Mouse (Mus musculus) gastrocnemius, adult 18-20 months (tissue): ENCODE data around the gene Ctc1. TPM values are rescaled to one million over a fixed set of nuclear protein-coding genes. Genes with fewer than 3 reads are reported as not detected.
A peak's percentile ranks its signal among the peaks of the same experiment; 100 is the strongest.
"Not testable (repeated sequence)": the region's sequence is repeated elsewhere in the genome, so short reads cannot be mapped to it uniquely, and the experiment has no call there.

Source experiments
- DNase-seq: peaks from one replicate; pipeline ENCODE4 v3.0.0; 2021; ENCODE audit warnings: low spot score
- total RNA-seq, 2 experiments: library from RNA; stranded (reverse); gene quantifications; 2 replicates each; pipeline ENCODE4 v1.2.3; 2021

The Ctc1 gene
- total RNA-seq, 2 experiments from 2014 or later: 9.4 to 9.5 TPM

DNA sequence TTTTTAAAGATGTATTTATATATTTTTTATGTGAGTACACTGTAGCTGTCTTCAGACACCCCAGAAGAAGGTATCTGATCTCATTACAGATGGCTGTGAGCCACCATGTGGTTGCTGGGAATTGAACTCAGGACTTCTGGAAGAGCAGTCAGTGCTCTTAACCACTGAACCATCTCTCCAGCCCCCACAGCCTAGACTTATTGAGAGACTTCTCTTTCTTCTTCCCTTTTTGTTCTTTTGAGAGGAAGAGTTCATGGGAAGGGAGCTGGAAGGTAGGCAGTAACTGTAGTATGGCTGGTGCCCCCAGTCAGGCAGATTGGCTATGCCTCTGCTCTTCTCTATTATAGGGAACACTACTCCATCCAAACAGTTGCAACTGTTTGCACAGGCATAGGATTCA, 9.1 kb upstream of the Ctc1 start:
- not testable (repeated sequence) for DNase-seq

DNA sequence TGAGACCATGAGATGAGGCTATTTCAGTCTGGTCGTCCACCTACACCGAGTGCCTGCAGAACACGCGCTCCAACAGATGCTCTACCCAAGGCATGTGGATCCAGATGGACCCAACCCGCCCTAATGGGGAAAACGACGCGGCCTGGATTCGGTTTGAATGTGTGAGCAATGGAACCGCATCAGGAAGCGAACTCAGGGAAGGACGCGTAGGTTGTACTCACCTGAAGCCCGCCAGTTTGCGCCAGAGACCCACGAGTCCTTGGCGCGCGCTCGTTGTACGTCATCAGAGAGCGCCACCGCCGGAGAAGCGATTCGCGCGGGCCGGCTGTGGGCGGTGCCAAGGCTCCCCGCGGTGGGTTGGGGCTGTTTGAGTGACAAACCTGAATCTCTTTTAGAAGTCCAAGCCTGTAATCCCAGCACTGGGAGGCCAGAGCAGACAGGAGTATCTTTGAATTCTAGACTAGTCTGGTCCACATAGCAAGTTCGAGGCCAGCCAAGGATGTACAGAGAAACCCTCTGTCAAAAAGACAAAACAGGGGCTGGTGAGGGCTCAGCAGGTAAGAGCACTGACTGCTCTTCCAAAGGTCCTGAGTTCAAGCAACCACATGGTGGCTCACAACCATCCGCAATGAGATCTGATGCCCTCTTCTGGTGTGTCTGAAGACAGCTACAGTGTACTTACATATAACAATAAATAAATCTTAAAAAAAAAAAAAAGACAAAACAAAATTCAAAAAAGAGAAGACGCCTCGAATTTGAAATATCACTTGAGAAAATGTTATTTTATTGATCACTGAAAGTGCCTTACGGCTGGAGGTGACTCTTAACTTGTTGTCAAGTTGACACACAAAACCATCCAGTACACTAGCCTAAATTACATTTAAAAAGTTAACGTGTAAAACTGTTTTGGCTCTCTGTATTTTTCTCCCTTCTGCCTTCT, 7.3 kb upstream of the Ctc1 start, which contains the start of gene Pfas:
Gene Pfas, minus strand, starts transcription at position 279 of the 940 bp plus-strand sequence.
- DNase-seq: peak; percentile 71

DNA sequence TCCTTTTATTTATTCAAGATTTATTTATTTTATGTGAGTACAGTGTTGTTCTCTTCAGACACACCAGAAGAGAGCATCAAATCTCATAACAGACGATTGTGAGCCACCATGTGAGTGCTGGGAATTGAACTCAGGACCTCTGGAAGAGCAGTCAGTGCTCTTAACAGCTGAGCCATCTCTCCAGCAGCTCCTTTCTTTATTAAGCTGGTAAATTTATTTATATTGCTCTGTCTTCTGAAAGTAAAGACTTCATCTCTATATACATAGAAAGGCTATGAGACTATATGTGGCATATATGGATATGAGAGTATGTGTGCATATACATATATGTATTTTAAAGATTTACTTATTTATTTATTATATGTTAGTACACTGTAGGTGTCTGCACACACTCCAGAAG, 6.2 kb upstream of the Ctc1 start:
- no peak for DNase-seq

DNA sequence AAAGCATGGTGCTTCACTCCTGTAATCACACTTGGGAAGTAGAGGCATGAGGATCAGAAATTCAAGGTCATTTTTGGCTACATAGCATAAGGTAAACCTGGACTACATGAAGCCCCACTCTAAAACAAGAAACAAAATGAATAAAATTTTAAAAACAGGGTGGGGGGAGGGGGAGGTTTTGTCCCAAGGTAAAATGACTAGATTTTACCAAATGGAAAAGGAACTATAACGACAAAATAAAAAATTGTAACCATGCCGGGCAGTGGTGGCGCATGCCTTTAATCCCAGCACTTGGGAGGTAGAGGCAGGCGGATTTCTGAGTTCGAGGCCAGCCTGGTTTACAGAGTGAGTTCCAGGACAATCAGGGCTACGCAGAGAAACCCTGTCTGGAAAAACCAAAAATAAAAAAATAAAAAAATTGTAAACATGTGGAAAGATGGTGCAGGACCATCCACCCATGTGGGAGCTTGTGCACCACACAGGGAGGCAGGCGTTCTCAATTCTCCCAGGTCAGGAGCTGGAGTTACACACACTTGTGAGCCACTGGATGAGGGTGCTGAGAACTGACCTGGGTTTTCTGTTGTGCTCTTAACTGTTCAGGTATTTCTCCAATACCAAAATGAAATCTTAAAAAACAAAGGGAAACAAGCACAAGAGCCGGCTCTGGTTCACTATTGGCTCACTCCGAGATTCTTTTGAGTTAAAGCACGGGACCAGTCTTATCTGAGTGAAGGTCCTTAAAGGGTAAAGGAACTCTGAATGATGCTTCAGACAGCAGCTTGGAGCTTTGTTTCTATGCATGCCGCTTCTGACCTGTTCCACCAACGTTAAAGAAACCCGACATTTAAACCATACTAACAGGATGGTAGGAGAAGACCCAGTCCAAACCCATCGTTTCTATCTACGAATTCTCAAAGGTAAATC, 5.0 kb upstream of the Ctc1 start:
- DNase-seq: no peak

DNA sequence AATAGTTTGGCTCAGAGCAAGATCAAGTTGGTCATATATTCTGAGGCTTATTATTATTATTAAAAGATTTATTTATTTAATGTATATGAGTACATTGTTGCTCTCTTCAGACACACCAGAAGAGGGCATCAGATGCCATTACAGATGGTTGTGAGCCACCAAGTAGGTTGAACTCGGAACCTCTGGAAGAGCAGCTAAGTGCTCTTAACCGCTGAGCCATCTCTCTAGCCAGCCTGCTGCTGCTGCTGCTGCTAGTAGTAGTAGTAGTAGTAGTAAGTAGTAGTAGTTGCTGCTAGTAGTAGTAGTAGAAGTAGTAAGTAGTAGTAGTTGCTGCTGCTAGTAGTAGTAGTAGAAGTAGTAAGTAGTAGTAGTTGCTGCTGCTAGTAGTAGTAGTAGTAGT, 4.3 kb upstream of the Ctc1 start:
- DNase-seq: not testable (repeated sequence)

DNA sequence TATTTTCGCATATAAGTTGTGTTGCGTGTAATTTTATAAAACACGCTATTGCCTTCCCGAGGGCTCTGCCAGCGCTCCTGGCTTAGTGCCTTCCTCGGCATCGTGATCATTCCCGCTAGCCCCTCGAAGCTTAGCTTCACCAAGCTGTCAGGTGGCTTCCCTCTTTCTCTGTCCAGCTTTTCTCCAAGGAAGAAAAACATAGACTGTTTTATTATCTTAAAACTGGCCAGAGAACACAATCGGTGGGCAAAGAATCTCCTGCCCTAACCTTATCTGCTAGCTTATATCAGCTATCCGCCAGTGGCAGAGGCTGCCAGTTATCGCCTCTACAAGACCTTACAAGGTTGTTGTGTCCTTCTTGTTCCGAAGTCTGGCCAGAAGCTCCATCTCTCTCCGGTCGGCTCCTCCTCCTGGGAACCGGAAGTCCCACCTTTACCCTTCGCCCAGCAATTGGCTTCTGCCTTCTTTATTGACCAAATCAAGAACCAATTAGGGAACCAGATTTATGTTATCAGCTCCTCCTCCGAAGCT, 3.6 kb upstream of the Ctc1 start:
- peak; percentile 93 for DNase-seq

DNA sequence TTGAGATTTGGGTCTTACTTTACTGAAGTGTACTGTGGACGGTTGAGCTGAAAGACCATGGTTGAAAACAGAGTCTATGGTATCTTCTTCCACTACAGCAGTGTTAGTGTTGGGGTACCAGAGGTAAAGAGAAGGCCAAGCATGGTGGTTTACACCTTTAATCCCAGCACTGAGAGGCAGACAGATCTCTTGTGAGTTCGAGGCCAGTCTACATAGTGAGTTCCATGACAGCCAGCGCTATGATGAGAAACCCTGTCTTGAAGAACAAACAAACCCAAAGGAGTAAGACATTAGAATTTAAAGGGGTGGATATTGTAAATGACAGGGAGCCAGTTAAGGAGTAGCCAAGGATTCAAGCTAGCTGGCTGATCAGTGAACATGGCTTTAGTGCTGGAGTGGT, 1.0 kb downstream of the Ctc1 start:
- no peak for DNase-seq

DNA sequence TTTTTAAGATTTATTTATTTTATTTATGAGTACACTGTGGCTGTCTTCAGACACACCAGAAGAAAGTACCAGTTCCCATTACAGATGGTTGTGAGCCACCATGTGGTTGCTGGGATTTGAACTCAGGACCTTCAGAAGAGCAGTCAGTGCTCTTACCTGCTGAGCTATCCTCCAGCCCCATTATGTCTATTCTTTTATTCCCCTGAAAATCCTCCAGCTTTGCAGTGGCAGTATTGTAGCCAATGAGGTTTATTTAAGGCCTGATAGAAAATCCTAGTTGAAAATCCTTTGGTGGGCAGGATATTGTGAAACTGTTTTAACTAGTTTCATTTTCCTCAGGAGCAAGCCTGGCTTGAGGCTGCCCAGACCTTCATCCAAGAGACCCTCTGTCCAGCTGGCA, 5.0 kb downstream of the Ctc1 start:
- no peak for DNase-seq

DNA sequence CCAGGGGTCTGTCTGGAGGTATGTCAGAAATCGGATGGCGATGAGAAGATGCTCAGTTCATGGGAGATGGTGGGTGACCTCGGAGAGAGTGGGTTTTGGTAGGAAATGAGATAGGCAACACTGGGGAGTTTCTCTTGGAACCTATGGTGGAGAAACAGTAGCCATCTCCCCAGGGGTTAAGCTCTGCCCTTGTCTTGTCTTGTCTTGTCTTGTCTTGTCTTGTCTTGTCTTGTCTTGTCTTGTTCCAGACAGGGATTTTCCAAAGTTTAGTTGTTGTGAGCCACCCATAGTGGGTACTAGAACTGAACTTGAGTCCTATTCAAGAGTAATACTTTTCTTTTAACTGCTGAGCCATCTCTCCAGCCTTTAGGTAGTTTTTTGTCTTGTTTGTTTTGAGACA, 10.9 kb downstream of the Ctc1 start:
- no peak for DNase-seq

DNA sequence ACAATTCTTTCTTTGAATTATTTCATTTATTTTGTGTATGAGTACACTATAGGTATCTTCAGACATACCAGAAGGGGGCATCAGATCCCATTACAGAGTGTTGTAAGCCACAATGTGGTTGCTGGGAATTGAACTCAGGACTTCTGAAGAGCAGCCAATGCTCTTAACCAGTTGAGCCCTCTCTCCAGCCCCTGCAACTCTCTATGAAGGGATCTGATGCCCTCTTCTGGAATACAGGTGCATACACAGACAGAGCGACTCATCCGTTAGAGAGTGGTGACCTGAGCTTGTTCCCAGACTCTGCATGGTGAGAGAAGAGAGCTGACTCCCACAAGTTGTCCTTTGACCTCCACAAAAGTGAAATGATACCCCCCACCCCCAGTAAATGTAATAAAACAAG, 13.1 kb downstream of the Ctc1 start:
- DNase-seq: no peak

DNA sequence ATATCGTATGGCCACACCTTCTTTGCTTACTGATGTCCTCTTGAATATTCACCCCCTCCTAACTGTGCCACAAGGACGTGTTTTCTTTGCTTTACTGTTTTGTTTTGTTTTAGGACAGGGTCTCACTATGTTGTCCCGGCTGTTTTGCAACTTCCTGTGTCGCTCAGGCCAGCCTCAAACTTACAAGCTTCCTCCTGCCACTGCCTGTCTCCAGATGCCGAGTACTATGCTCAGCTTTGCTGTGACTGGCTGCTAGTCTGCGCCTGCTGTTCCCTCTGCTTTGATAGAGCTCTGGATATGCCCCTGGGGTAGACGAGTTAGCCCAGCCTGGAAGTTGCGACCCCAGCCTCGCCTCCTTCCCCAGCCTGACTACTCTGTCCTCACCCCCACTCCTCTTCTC, 17.8 kb downstream of the Ctc1 start:
- no peak for DNase-seq

DNA sequence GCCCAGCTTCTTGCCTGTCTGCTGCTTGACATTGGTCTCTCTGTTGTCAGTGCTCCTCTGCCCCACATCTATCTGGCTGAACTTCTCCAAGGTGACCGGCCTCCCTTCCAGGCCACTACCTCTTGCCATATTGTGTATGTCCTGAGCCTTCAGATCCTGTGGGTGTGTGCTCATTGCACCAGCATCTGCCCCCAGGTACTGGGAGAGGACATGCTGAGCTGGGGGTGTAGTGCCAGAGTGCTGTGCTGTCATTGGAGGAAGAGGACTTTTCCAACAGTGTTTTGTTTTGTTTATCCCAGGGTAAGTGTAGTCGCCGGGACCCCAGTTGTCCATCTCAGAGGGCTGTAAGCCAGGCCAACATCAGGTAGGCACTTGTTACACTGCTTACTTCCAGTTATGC, 18.9 kb downstream of the Ctc1 start:
- no peak for DNase-seq

DNA sequence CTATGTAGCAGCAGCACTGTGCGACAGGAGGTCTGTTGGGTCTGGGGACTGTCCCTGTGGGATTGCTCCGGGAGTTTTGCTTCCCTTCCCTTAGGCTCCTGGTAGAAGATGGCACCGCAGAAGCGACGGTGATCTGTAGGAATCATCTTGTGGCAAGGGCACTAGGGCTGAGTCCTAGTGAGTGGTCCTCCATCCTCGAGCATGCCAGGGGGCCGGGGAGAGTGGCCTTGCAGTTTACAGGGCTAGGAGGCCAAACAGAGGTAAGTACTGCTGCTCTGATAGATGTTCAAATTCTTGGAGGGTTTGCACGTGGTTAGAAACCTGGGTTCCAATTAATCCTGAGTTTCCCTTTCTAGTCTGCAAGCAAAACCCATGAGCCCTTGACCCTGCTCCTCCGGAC, 19.7 kb downstream of the Ctc1 start:
- no peak for DNase-seq

DNA sequence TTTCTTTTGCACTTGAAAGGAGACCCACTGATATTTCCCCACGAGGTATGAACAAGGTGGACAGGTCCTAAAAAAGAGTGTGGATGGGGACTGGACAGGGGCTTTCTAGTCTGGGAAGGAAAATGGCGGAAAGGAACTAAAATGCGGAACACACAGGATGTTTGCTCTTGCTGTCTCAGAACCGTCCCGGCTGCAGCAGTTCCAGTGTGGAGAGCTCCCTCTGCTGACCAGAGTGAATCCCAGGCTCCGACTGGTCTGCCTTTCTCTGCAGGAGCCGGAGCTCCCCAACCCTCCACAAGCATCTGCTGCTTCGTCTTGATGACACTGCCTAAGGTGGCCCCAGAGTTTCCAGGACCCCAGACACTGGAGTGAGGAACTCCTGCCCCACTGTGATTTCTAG, 20.1 kb downstream of the Ctc1 start:
- DNase-seq: peak; percentile 91

DNA sequence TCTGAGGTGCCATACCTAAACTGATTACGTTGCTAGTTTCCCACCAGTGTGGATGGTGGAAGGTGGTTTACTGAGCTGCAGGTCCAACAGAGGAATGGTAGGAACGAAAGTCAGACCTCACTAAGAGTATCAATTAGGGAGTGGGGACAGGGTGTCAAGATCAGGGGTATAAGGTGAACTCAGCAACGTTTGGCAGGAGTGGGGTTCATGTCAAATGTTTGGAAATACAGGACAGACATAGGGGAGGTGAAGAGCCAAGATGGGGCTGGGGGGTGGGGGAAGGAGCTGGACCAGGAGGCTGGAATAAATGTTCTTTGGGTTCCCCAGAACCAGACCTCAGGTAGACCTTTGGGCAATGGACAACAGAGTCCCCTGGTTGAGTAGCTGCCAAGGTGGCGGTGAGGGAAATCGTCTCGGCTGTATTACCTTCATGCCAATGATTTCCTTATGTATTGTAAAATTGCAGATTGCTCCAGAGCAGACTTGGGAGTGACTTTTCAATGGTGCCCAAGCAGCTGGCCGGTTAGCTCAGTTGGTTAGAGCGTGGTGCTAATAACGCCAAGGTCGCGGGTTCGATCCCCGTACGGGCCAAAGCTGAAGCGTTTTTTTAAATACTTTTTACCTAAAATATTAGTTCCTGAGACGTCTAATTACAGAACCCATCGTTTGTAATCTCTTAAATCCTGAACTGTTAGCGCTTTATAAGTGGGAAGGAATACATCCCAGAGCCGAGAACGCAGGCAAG, 20.9 kb downstream of the Ctc1 start:
- peak; percentile 90 for DNase-seq

DNA sequence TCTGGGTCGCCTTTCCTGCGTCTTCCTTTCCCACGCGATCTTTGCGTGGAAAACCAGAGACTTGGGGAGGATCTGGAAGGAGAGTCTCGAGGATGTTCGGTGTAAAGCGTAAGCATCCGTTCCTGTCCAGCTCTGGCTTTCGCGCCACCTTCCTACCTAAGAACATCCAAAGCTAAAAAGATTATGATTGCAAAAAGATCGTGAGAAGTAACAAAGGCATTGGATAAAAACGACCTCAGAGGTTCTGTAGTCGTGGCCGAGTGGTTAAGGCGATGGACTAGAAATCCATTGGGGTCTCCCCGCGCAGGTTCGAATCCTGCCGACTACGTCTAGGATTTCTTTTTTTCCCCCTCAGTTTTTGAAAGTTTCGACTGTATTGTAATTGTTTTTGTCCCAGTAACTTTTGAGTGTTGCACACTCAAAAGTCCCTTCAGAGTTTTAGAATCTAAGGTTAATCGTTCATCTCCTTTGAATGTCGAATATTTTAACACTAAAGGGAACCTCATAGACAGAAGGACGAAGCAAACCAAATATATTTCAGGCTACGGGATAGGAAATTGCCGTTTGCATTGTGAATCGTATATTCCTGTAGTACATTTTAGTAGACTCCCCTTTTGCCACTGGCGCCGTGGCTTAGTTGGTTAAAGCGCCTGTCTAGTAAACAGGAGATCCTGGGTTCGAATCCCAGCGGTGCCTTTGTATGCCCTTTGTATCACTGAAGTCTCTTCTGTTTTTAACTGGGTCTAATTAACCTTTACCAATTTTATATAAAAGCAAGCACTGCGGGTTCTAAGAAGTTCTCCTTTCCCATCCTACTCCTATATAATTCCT, 21.7 kb downstream of the Ctc1 start:
- DNase-seq: peak; percentile 83

DNA sequence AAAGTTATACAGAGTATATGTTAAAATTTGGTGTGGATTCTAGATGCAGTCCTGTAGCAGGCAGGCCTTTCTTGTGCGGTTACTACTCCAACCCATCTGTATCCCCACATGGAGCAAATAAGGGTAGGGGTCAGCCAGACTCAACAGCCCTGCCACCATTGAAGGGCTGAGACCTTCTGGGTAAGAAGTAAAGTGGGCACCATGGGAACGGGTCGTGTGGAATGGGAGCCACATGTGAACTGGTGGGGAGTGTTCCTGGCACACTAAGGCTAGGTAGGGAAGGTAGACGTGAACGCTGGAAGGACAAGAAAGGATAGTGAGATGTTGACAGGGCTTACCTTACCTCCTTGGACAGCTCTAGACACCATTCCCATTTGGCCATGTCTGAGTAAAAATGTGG, 22.5 kb downstream of the Ctc1 start:
- no peak for DNase-seq

DNA sequence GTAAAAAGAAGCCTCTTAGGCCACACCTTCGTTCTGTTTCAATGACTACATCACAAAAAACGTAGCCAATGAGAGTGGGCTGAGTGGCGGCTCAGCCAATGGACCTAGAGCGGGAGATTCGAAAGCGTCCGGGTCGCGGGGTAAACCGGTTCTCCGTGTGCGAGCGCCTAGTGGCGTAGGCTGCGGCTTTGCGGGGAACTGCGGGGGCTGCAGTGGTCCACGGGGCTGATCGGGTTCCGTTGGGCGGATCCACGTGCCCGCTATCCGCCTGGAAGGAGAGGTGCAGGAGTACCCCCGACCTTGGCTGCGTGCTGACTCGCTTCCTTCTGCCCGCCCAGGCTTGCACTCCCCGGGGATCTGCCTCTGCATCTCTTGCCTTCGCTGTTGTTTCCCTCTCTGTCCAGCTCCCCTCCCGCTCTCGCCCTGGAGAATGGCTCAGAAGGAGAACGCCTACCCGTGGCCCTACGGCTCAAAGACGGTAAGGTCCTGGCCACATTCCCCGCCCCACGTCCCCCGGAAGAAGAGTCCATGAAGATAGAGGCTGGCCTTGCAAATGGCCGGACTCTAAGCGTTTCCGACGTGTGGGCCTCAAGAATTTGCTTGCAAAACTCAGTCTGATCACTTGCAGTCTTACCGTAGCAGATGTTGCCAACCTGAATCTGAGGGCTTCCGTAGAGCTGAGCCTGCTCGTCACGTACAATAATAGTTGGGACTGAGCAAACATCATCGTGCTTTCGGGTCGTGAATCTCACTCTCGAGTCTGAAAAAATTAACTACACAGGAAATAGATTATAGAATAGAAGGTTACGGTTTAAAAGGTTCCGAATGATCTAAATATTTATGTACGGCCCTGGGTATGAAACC, 30.1 kb downstream of the Ctc1 start, which contains the start of gene Aurkb:
Gene Aurkb, plus strand, starts transcription at position 117 of the 864 bp plus-strand sequence.
- peak; percentile 79 for DNase-seq

DNA sequence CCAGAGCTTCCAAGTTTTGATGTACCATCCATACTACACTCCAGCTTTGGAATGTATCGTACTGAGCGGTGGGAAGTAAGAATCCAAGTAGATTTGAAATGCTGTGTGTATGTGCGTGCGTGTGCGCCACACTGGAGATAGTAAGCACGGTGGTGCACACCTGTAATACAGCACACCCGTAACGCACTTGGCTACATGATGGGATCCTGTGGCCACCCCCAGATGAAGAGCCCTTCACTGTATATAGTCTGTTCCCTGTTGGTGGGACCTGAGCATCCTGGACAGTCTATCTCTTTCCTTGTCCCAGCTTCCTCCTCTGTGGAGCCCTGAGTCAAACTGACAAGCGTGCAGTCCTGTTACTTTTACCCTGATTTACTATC, 30.7 kb downstream of the Ctc1 start:
- DNase-seq: no peak
